Comparison of ENCODE assay signal across 12 mouse cellular contexts in genomic region chr16:76532928-76533217, GRCm38 (mm10).
A peak's percentile ranks its signal among the peaks of the same experiment; 100 is the strongest.
DNase-seq lines count a peak whose midpoint lies in the region; ATAC-seq and TF ChIP-seq lines count a peak whose summit lies in the region.
"Had no signal": no experiment of that assay in that cellular context is flagged by ENCODE, and none has a peak within 500 bp of the region (broad histone marks: within the 10 kb centered on the region; RNA-seq: fewer than 3 reads in every experiment).

No protein-coding gene starts in this region.

- no peak for ATAC-seq in liver, embryonic 11.5 days (replicated peaks; ENCODE audit: low FRiP score)
- ATAC-seq: hindbrain, postnatal 0 days; midbrain, embryonic 16.5 days had no signal

- H3K27me3 ChIP-seq in thymus, adult 2 months (ENCODE audit: control insufficient read depth, insufficient read depth, low read length), result no peaks in the 10 kb centered on the region
- H3K27me3 ChIP-seq in liver, embryonic 11.5 days (replicated peaks; ENCODE audit: control insufficient read depth, insufficient read depth, low read length), result no peaks in the 10 kb centered on the region
- H3K27me3 ChIP-seq: limb, embryonic 15.5 days had no signal

- no peaks in the 10 kb centered on the region for H3K9me3 ChIP-seq in liver, embryonic 11.5 days (ENCODE audit: control insufficient read depth, low read length)
- H3K9me3 ChIP-seq: forebrain, embryonic 10.5 days; limb, embryonic 15.5 days had no signal

- H3K9ac ChIP-seq in liver, embryonic 11.5 days (ENCODE audit: low read depth, low read length), result no peak overlapping the region
- H3K9ac ChIP-seq: limb, embryonic 15.5 days had no signal

- WGBS in thymus, adult 2 months, result 36% methylated on average over 8 of the region's 8 CpGs
- WGBS in liver, embryonic 11.5 days, result 59% methylated on average over 8 of the region's 8 CpGs

- no peak for TF ChIP-seq POLR2A in thymus, adult 2 months (IDR thresholded peaks at IDR 0.05; ENCODE audit: control insufficient read depth, extremely low read depth, insufficient read depth, low read length, poor library complexity)

- H3K4me3 ChIP-seq in thymus, adult 2 months (ENCODE audit: control insufficient read depth, insufficient read depth, low read length), result no peak overlapping the region
- H3K4me3 ChIP-seq in liver, embryonic 11.5 days (ENCODE audit: low read depth, low read length), result no peak overlapping the region
- H3K4me3 ChIP-seq: forebrain, embryonic 10.5 days; limb, embryonic 15.5 days had no signal

- peak overlapping the region; percentile 79 for H3K27ac ChIP-seq in thymus, adult 2 months (ENCODE audit: control insufficient read depth, insufficient read depth, low read length)
- H3K27ac ChIP-seq in liver, embryonic 11.5 days (ENCODE audit: low read depth, low read length), result no peak overlapping the region
- H3K27ac ChIP-seq: hindbrain, postnatal 0 days; limb, embryonic 15.5 days had no signal

- TF ChIP-seq CTCF in thymus, adult 2 months (IDR thresholded peaks at IDR 0.05; ENCODE audit: borderline replicate concordance, control insufficient read depth, extremely low read depth, insufficient read depth, low read length, poor library complexity), result no peak

- peaks cover 14% of the 10 kb centered on the region for H3K4me1 ChIP-seq in thymus, adult 2 months (replicated peaks; ENCODE audit: control insufficient read depth, insufficient read depth, low read length)
- peaks cover 8% of the 10 kb centered on the region; the same call in 1 of the 2 replicates for H3K4me1 ChIP-seq in liver, embryonic 11.5 days (replicated peaks; ENCODE audit: control insufficient read depth, insufficient read depth, low read length)
- H3K4me1 ChIP-seq: limb, embryonic 15.5 days had no signal

- no peaks in the 10 kb centered on the region for H3K36me3 ChIP-seq in thymus, adult 2 months (ENCODE audit: control insufficient read depth, insufficient read depth, low read length)
- no peaks in the 10 kb centered on the region for H3K36me3 ChIP-seq in liver, embryonic 11.5 days (ENCODE audit: control insufficient read depth, insufficient read depth, low read length)
- H3K36me3 ChIP-seq: forebrain, embryonic 10.5 days; limb, embryonic 15.5 days had no signal

- no peak for DNase-seq in thymus, adult 2 months
- DNase-seq in thymus, postnatal 0 days (ENCODE audit: low spot score), result no peak
- DNase-seq in induced T-regulatory cell, adult 2 months (ENCODE audit: low read depth), result peak; percentile 10
- DNase-seq in liver, embryonic 11.5 days (ENCODE audit: low spot score), result no peak
- DNase-seq in right cerebral cortex, adult 18-20 months, result no peak
- DNase-seq in gastrocnemius, adult 8-10 months (ENCODE audit: low spot score in 2 of 2), result no peak
- DNase-seq in embryo, embryonic 9.5 days (ENCODE audit: extremely low spot score), result no peak
- DNase-seq: gastrocnemius, postnatal 14 days had no signal

- H3K4me2 ChIP-seq in liver, embryonic 11.5 days, result peak overlapping the region; percentile 0; the same call in 1 of the 2 replicates
- H3K4me2 ChIP-seq: limb, embryonic 15.5 days had no signal
